Mouse (Mus musculus) testis, adult 2 months (tissue): ENCODE results near the gene Zcchc13. TPM values are rescaled to one million over a fixed set of nuclear protein-coding genes. Genes with fewer than 3 reads are reported as not detected.

ENCODE experiments used
- H3K27ac ChIP-seq: fragments of 200-500 bp; 2 replicates; pipeline ENCODE4 v1.5.1; 2012; ENCODE audit warnings: low read depth, low read length; ENCODE audit not compliant: control insufficient read depth, insufficient read depth
- H3K27me3 ChIP-seq: fragments of 200-500 bp; 2 replicates; pipeline ENCODE4 v1.6.1; 2012; ENCODE audit warnings: mild to moderate bottlenecking, low read length, moderate library complexity; ENCODE audit not compliant: control insufficient read depth, insufficient read depth
- H3K36me3 ChIP-seq: fragments of 200-500 bp; 2 replicates; pipeline ENCODE4 v1.6.1; 2012; ENCODE audit warnings: mild to moderate bottlenecking, low read length; ENCODE audit not compliant: control insufficient read depth, insufficient read depth
- H3K4me1 ChIP-seq: fragments of 200-500 bp; 2 replicates; pipeline ENCODE4 v1.6.1; 2012; ENCODE audit warnings: low read length; ENCODE audit not compliant: control insufficient read depth, insufficient read depth
- H3K4me3 ChIP-seq: fragments of 200-500 bp; 2 replicates; pipeline ENCODE4 v1.5.1; 2012; ENCODE audit warnings: low read depth, mild to moderate bottlenecking, low read length, moderate library complexity, mixed read lengths; ENCODE audit not compliant: control insufficient read depth
- CTCF ChIP-seq: fragments of 200-500 bp; IDR thresholded peaks from 2 replicates; pipeline ENCODE4 v1.5.1; 2012; ENCODE audit warnings: low read depth, mild to moderate bottlenecking, inconsistent platforms, low read length, moderate library complexity; ENCODE audit not compliant: control insufficient read depth, insufficient read depth, insufficient replicate concordance
- POLR2A ChIP-seq: fragments of 200-500 bp; IDR thresholded peaks from 2 replicates; pipeline ENCODE4 v1.6.1; 2012; ENCODE audit warnings: low read depth, mild to moderate bottlenecking, inconsistent platforms, low read length, moderate library complexity; ENCODE audit not compliant: control insufficient read depth
- polyA plus RNA-seq: library from polyadenylated mRNA; depleted of rRNA; stranded (reverse); fragments of >200 nt; gene quantifications from 2 replicates; pipeline ENCODE4 v1.2.3, GENCODE M21; 2012

The Zcchc13 gene
- polyA plus RNA-seq, 1 experiment: 83.8 TPM

DNA sequence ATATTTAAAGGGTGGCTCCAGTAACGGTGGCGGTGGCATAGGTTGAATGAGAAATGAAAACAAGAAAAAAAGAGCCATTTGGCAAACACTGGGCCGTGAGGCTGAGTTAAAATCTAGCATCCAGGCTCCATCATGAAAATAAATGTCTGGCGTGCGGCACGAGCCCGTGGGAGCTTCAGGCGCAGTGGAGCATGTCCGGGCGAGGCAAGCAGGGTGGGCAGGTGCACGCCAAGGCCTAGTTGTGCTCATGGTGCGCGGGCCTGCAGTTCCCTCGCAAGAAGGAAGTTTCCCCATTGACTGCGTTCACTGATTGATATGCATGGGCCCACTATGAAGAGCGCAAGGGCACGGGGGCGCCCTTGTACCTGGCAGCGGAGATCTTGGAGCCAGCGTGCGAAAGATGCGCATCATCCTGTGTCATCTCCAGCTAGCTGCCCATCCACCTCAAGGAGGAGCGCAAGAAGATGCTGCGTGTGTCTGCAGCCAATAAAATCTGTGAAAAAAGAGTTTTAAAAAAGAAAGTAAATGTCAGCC is 15.6 kb upstream of the Zcchc13 start:
- H3K4me3 ChIP-seq: no peak overlapping the region

GRCm38 (mm10) chrX:103615453-103615852 is 14.9 kb upstream of the Zcchc13 start:
- H3K4me3 ChIP-seq: no peak overlapping the region

More for the DNA sequence above, 15.6 kb upstream of the Zcchc13 start:
- Histone ChIP-seq H3K36me3 (no peaks in the 10 kb centered on the region), H3K27me3 (no peaks in the 10 kb centered on the region), H3K27ac (no peak overlapping the region), H3K4me1 (no peaks in the 10 kb centered on the region; the same call in 1 of the 2 replicates)
- TF ChIP-seq CTCF (no peak), POLR2A (no peak)

GRCm38 (mm10) chrX:103616162-103616535 is 14.2 kb upstream of the Zcchc13 start:
- Histone ChIP-seq H3K4me1 (no peaks in the 10 kb centered on the region; the same call in 1 of the 2 replicates), H3K4me3 (peak overlapping the region; percentile 70), H3K27me3 (no peaks in the 10 kb centered on the region), H3K27ac (no peak overlapping the region), H3K36me3 (no peaks in the 10 kb centered on the region)
- TF ChIP-seq POLR2A (no peak), CTCF (no peak)

More at GRCm38 (mm10) chrX:103615453-103615852, 14.9 kb upstream of the Zcchc13 start:
- Histone ChIP-seq H3K27ac (no peak overlapping the region), H3K27me3 (no peaks in the 10 kb centered on the region), H3K36me3 (no peaks in the 10 kb centered on the region), H3K4me1 (no peaks in the 10 kb centered on the region; the same call in 1 of the 2 replicates)
- no peak for TF ChIP-seq CTCF
- no peak for TF ChIP-seq POLR2A

DNA sequence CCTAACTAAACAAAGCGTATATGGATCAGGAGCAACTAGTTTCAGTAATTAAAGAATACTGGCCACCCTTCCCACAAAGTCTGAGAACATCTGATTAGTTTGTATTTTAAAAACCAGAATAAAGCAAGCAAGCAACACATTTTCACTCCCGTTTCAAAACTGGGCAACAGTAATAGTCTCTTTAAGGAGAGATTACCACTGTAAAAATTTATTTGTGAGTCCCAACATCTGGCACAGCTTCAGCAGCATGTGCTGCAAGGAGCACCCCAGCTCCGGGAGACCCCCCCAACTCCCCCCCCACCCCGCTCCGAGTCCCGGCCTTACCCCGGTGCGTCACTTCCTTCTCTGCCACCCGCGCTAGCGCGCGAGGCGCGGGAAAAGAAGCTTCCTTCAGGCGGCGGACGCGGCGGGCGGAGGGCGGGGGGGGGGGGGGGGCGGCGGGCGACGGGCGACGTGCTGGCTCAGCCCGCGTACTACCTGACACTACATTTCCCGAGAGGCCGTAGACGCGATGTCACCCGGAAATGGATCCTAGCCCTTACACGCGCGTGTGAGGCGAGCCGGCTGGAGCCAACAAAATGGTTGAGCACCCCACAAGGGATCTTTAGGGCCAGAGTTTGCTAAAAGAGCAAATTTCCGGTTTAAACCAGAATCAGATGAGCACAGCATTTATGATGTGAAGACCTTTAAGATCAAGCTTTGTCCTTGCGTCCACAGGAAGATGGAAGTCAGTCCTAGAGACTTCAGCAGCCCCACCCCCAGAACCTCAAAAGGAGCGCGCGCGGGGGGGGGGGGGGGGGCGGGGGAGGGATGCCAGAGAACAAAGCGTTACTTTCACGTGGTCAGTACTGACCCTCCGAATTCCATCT is 13.6 kb upstream of the Zcchc13 start:
- Histone ChIP-seq H3K27ac (peak overlapping the region; percentile 92), H3K4me3 (peak overlapping the region; percentile 86), H3K36me3 (no peaks in the 10 kb centered on the region), H3K4me1 (no peaks in the 10 kb centered on the region; the same call in 1 of the 2 replicates), H3K27me3 (no peaks in the 10 kb centered on the region)
- no peak for TF ChIP-seq CTCF
- TF ChIP-seq POLR2A: 0 out of 2 replicates have a peak, but pooled peaks have one; percentile 26

GRCm38 (mm10) chrX:103617405-103618095 is 12.8 kb upstream of the Zcchc13 start:
- H3K36me3 ChIP-seq: no peaks in the 10 kb centered on the region
- no peak overlapping the region for H3K4me3 ChIP-seq
- TF ChIP-seq CTCF: no peak
- H3K27ac ChIP-seq: no peak overlapping the region
- H3K27me3 ChIP-seq: no peaks in the 10 kb centered on the region
- no peaks in the 10 kb centered on the region; the same call in 1 of the 2 replicates for H3K4me1 ChIP-seq

GRCm38 (mm10) chrX:103621799-103622198 is 8.6 kb upstream of the Zcchc13 start:
- peak overlapping the region; percentile 87 for H3K27ac ChIP-seq
- H3K27me3 ChIP-seq: no peaks in the 10 kb centered on the region
- H3K36me3 ChIP-seq: no peaks in the 10 kb centered on the region
- TF ChIP-seq CTCF: no peak
- TF ChIP-seq POLR2A: no peak
- peaks cover 3% of the 10 kb centered on the region for H3K4me1 ChIP-seq
- H3K4me3 ChIP-seq: peak overlapping the region; percentile 19

DNA sequence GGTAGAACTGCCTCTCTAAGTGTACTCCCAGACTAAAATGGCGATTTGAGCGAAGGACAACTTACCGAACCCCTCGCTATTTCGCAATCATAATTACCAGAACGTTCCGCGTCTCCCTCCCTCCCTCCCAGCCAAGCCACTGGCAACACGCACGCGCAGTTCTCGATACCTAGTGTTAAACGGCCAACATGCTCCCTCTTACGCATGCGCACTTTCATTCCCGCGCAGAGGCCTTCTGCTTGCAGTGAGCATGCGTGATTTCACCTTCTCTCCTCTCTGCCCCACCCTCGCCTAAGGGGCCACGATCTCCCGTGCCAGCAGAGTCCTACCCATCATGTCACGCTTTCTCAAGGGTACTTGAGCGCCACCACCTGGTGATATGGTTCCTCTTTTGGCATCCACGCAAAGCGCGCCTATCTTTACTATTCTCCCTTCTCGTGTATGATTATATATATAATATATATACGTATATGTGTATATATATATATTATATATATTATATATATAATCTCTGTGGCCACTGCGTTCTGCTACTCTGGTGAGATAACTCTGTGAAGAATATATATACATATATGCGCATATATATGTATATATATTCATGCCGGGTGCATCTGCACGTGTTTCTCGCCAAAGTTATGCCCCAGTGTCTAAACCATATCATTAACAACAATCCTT is 8.0 kb upstream of the Zcchc13 start:
- H3K27ac ChIP-seq: peak overlapping the region; percentile 87
- peaks cover 3% of the 10 kb centered on the region for H3K4me1 ChIP-seq
- TF ChIP-seq CTCF: peak; percentile 45; the same call in 1 of the 2 replicates
- peak; percentile 58; the same call in 1 of the 2 replicates for TF ChIP-seq POLR2A

More for the DNA sequence above, 8.0 kb upstream of the Zcchc13 start:
- H3K4me3 ChIP-seq: peak overlapping the region; percentile 19
- H3K36me3 ChIP-seq: no peaks in the 10 kb centered on the region
- no peaks in the 10 kb centered on the region for H3K27me3 ChIP-seq
